ENCODE assay signal across 15 mouse cellular contexts in the genomic region with DNA sequence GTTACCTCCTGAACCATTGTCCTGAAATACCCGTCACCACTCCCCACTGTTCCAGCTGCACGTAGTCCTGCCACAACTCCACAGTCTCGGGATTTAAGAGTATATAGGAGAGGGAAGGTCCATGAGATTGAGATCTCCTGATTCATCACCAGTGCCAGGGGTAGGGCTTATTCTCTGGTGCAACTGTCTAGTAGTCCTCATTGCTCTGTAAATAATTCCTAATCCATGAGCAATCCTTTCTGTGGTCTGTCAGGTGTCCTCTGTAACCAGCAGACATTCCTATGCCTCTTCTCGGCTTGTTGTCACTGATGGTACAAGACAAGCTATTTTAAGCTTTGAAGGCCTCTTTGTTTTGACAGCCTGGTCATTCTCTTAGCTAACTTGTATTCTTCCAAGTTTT. TPM values are rescaled to one million over a fixed set of nuclear protein-coding genes. Genes with fewer than 3 reads are reported as not detected.
DNase-seq lines count a peak whose midpoint lies in the region; ATAC-seq and TF ChIP-seq lines count a peak whose summit lies in the region.
"Had no signal": no experiment of that assay in that cellular context is flagged by ENCODE, and none has a peak within 500 bp of the region (broad histone marks: within the 10 kb centered on the region; RNA-seq: fewer than 3 reads in every experiment).

No protein-coding gene starts in this region.

- TF ChIP-seq CTCF in left cerebral cortex, adult 2 months (IDR thresholded peaks at IDR 0.05), result no peak
- no peak for TF ChIP-seq CTCF in bone marrow macrophage, adult 2 months (IDR thresholded peaks at IDR 0.05; ENCODE audit: low read depth, low read length)
- no peak for TF ChIP-seq CTCF in stomach, postnatal 0 days (IDR thresholded peaks at IDR 0.05; ENCODE audit: low read depth)

- H3K9ac ChIP-seq in heart, embryonic 15.5 days, result no peak overlapping the region
- H3K9ac ChIP-seq in stomach, postnatal 0 days (ENCODE audit: low read length), result no peak overlapping the region
- H3K9ac ChIP-seq in forebrain, embryonic 15.5 days (replicated peaks), result no peak overlapping the region
- H3K9ac ChIP-seq: embryonic facial prominence, embryonic 12.5 days; limb, embryonic 15.5 days; liver, postnatal 0 days; midbrain, embryonic 15.5 days had no signal

- H3K4me2 ChIP-seq in heart, embryonic 15.5 days, result no peak overlapping the region; the same call in 1 of the 2 replicates
- no peak overlapping the region for H3K4me2 ChIP-seq in stomach, postnatal 0 days (replicated peaks; ENCODE audit: low read depth)
- no peak overlapping the region for H3K4me2 ChIP-seq in forebrain, embryonic 15.5 days (replicated peaks)
- H3K4me2 ChIP-seq: embryonic facial prominence, embryonic 12.5 days; limb, embryonic 15.5 days; midbrain, embryonic 15.5 days had no signal

- peak overlapping the region; percentile 20; the same call in 1 of the 2 replicates for H3K27ac ChIP-seq in heart, embryonic 15.5 days
- H3K27ac ChIP-seq in left cerebral cortex, adult 2 months, result peak overlapping the region; percentile 61
- peak overlapping the region; percentile 84 for H3K27ac ChIP-seq in bone marrow macrophage, adult 2 months (ENCODE audit: insufficient read depth, low read depth, low read length)
- H3K27ac ChIP-seq in stomach, postnatal 0 days (replicated peaks), result no peak overlapping the region
- no peak overlapping the region for H3K27ac ChIP-seq in forebrain, embryonic 15.5 days (replicated peaks)
- H3K27ac ChIP-seq: embryonic facial prominence, embryonic 12.5 days; kidney, postnatal 0 days; limb, embryonic 15.5 days had no signal

- no peak for TF ChIP-seq EP300 in stomach, postnatal 0 days (optimal IDR thresholded peaks at IDR 0.05)

- DNase-seq in heart, postnatal 14 days, result no peak
- DNase-seq in left cerebral cortex, adult 2 months (ENCODE audit: extremely low spot score in 1 of 2, low spot score in 2 of 2), result no peak
- no peak for DNase-seq in left cerebral cortex, postnatal 4 days
- DNase-seq in stomach, postnatal 0 days (ENCODE audit: low spot score), result peak; percentile 7
- DNase-seq: gastrocnemius, postnatal 14 days; liver, postnatal 0 days; lung, postnatal 36 days; right cerebral cortex, adult 18-20 months had no signal

- H3K36me3 ChIP-seq in heart, embryonic 15.5 days, result no peaks in the 10 kb centered on the region
- H3K36me3 ChIP-seq in stomach, postnatal 0 days (ENCODE audit: control insufficient read depth, insufficient read depth, low read length), result no peaks in the 10 kb centered on the region
- H3K36me3 ChIP-seq in forebrain, embryonic 15.5 days, result no peaks in the 10 kb centered on the region
- H3K36me3 ChIP-seq: embryonic facial prominence, embryonic 12.5 days; limb, embryonic 15.5 days; midbrain, embryonic 15.5 days had no signal

- no peaks in the 10 kb centered on the region for H3K27me3 ChIP-seq in heart, embryonic 15.5 days
- no peaks in the 10 kb centered on the region for H3K27me3 ChIP-seq in stomach, postnatal 0 days (ENCODE audit: control insufficient read depth, insufficient read depth, low read length)
- no peaks in the 10 kb centered on the region for H3K27me3 ChIP-seq in forebrain, embryonic 15.5 days
- H3K27me3 ChIP-seq: embryonic facial prominence, embryonic 12.5 days; limb, embryonic 15.5 days; midbrain, embryonic 15.5 days had no signal

- WGBS in heart, embryonic 15.5 days, result 31% methylated on average over 4 of the region's 4 CpGs
- 55% methylated on average over 4 of the region's 4 CpGs for WGBS in stomach, postnatal 0 days
- WGBS in forebrain, embryonic 15.5 days, result 51% methylated on average over 4 of the region's 4 CpGs

- intact Hi-C loops in heart, postnatal 14 days (cut with DNase I), result no loop called here
- intact Hi-C loops in left cerebral cortex, adult 2 months (cut with DNase I), result no loop called here
- intact Hi-C loops in left cerebral cortex, postnatal 4 days (cut with DNase I), result no loop called here

- H3K4me1 ChIP-seq in heart, embryonic 15.5 days (replicated peaks), result peaks cover 26% of the 10 kb centered on the region
- H3K4me1 ChIP-seq in bone marrow macrophage, adult 2 months (ENCODE audit: control insufficient read depth, insufficient read depth, low read length), result peaks cover 60% of the 10 kb centered on the region
- peaks cover 5% of the 10 kb centered on the region for H3K4me1 ChIP-seq in stomach, postnatal 0 days (replicated peaks; ENCODE audit: control insufficient read depth, insufficient read depth)
- H3K4me1 ChIP-seq in forebrain, embryonic 15.5 days, result peaks cover 22% of the 10 kb centered on the region

- no peaks in the 10 kb centered on the region for H3K9me3 ChIP-seq in heart, embryonic 15.5 days (replicated peaks)
- H3K9me3 ChIP-seq in stomach, postnatal 0 days (ENCODE audit: control insufficient read depth, low read length), result no peaks in the 10 kb centered on the region
- H3K9me3 ChIP-seq in forebrain, embryonic 15.5 days, result no peaks in the 10 kb centered on the region
- H3K9me3 ChIP-seq: embryonic facial prominence, embryonic 12.5 days; limb, embryonic 15.5 days; midbrain, embryonic 15.5 days had no signal

- H3K4me3 ChIP-seq in heart, embryonic 15.5 days, result no peak overlapping the region
- H3K4me3 ChIP-seq in left cerebral cortex, adult 2 months, result no peak overlapping the region
- H3K4me3 ChIP-seq in bone marrow macrophage, adult 2 months (ENCODE audit: insufficient read depth, low read length), result no peak overlapping the region
- no peak overlapping the region for H3K4me3 ChIP-seq in stomach, postnatal 0 days (ENCODE audit: low read depth, low read length)
- H3K4me3 ChIP-seq in forebrain, embryonic 15.5 days, result no peak overlapping the region
- H3K4me3 ChIP-seq: embryonic facial prominence, embryonic 12.5 days; limb, embryonic 15.5 days; midbrain, embryonic 15.5 days had no signal

- no peak for TF ChIP-seq POLR2A in bone marrow macrophage, adult 2 months (IDR thresholded peaks at IDR 0.05; ENCODE audit: borderline replicate concordance, low read depth, low read length)

- no peak for ATAC-seq in heart, embryonic 15.5 days (replicated peaks; ENCODE audit: insufficient number of reproducible peaks, insufficient read depth, low FRiP score, low read depth)
- no peak for ATAC-seq in stomach, postnatal 0 days (ENCODE audit: low FRiP score, low TSS enrichment)
- ATAC-seq in forebrain, embryonic 15.5 days (replicated peaks), result no peak
- ATAC-seq: liver, postnatal 0 days had no signal

RNA-seq across cellular contexts. Expression of a gene that starts 46.9 kb away (rescaled TPM):
- polyA plus RNA-seq in heart, embryonic 15.5 days (2015; fragmentation: Nextera tagmentation; extraction: Ambion mirVana), result 60.7 and 73.6 TPM in 2 replicates
- total RNA-seq in heart, postnatal 14 days (2021), result 10 to 100 TPM; 61.8 to 63.8 TPM
- 100 to 1,000 TPM; 221 to 237 TPM for total RNA-seq in left cerebral cortex, adult 2 months (2021)
- 100 to 1,000 TPM; 243 to 247 TPM for total RNA-seq in left cerebral cortex, postnatal 4 days (2021)
- 195 and 229 TPM in 2 replicates for polyA plus RNA-seq in bone marrow macrophage, adult 2 months (2012; ENCODE audit: insufficient read depth, insufficient read length, missing spikeins)
- polyA plus RNA-seq in stomach, postnatal 0 days (2015; fragmentation: Nextera tagmentation; extraction: Ambion mirVana), result 45.1 and 45.7 TPM in 2 replicates
- 146 and 160 TPM in 2 replicates for polyA plus RNA-seq in forebrain, embryonic 15.5 days (2015; fragmentation: Nextera tagmentation; extraction: Ambion mirVana)

Comparison
In these comparisons a context has a peak if more than half of its experiments do, and no peak if none do; other contexts are left out.
1. H3K27ac ChIP-seq: peak in heart, embryonic 15.5 days (single experiment), left cerebral cortex, adult 2 months (single experiment) and bone marrow macrophage, adult 2 months (single experiment); none in stomach, postnatal 0 days (single experiment) and forebrain, embryonic 15.5 days (single experiment).